Mouse (Mus musculus): ENCODE results near the gene Cracr2b. TPM values are rescaled to one million over a fixed set of nuclear protein-coding genes. Genes with fewer than 3 reads are reported as not detected.

Cracr2b gene
- polyA plus RNA-seq (2012; rRNA removed; ENCODE audit: low replicate concordance), result 47.9 and 73.5 TPM in 2 replicates

DNA sequence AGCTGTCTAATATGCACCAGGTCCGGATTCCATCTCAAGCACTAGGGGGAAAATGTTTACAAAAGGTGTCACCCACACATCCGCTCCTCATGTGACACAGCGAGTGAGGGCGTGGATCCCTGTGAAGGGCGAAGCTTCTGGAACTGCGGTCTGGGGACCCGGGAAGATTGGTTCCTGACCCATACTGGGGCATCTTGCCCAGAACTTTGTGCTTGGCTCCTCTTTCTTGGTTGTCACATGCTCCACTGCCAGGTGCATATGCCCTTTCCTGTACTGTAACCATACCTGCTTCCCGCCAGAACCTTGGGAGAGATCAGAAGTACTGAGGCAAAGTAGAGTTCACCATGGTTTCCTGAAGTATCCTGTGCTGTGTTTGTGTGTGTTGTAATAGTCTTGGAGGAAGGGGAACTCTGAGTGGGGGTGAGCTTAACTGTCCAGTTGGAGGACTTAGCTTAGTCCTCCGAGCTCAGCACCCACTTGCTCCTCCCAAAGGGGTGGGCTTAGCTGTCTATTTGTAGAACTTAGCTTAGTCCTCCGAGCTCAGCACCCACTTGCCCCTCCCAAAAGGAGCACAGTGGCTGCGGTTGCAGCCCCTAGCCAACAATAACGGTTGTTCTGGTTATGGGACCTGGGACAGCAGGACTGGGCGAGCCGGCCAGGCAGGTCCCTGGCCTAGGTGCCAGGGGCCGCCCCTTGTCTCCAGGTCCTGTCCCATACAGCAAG is at the start of gene Cracr2b:
TSS of gene Cracr2b (plus strand) at position 704 of the 723 bp plus-strand sequence.

DNA sequence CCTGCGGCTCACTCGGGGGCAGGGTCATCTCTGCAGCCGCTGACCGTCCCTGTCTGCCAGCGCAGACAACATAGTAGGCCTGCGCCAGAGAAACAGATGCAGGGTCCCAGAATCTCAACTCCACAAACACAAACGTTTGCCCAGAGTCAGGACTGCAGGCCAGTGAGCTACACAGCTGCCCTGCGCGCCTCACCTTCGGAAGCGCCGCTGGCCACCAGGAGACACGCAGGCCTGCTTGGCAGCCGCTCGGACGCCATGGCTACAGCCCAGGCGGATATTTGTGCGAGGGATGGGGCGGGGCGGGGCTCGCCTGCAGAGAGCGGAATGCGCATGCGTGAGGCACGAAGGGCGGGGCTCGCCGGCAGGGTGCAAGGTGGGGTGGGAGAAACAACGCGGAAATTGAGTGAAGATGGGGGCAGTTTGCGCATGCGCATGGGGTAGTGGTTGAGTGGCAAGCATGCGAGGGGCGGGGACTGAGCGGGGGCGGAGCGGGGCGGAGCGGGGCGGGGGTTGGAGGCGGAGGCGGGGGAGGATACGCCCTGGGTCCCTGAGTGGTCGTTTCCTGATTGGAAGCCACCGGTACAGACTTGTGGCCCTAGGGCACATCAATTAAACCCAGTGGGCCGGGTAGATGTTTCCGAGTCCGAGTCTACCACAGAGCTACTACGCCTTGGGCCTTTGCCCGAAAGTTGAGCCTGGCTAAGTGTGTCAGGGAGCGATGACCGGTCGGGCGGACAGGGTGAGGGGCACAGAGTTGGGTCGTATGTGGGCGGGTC is 46.9 kb upstream of the Cracr2b start, which contains the start of gene Gatd1:
TSS of gene Gatd1 (minus strand) at position 328 of the 776 bp plus-strand sequence.

DNA sequence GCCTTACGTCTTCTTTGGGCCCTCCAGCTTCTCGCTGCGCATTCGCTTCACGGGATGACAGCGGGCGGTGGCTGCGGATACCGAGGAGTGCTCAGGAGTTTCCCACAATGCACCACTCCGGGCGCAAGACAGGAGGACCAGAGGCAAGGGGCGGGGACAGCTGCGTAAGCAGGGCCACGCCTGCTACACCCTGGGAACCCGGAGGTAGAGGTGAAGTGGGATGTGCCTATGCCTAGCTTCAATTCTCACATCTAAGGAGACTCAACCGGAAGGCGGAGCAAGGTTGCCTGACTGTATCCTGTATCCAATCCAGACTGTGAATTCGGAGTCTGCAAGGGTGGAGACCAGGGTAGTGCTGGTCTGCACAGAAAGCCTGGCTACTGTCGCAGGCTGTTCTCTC is 31.6 kb upstream of the Cracr2b start, which contains the start of gene Cend1:
TSS of gene Cend1 (minus strand) at position 182 of the 400 bp plus-strand sequence.

DNA sequence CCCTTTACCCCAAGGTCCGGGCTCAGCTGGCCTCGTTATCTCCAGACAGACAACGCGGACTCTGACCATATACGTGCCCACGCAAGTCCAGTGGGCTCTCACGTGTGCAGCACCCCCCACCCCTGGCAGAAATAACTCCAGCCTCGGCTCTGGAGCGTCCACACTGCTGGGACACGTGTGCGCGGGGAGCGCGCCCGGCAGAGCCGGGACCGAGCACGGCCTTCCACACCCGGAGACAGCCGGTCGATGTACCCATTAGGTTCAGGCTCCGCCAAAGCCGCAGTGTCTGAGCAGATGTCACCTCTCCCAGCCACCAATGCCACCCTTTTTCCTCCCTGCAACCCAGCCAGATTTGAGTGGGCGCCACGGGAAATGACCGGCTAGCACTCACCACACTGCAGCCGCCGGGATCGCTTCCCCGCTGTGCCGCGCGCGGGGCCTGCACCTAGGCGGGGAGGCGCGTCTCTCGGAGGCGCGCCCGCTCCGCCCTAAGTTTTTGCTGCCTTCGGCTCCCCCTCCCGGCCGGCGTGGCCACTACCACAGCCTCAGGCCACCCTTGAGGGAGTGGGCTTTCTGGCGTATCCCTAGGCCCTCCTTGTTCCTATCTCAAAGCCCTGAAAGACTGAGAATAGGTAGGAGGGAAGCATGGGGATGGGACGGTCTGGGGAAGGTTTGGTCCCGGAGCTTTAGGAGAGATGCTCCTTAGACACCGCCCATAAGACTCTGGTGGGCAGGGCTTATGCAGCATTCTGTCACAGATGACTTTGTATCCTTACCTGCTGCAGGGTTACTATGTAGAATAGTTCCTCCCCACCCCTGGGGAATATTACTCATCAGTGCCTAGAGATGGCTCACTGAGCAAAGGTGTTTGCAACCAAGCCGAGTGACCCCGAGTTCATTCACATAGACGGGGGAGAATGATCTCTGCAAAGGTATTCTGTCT is 23.4 kb upstream of the Cracr2b start, which contains the start of gene Slc25a22:
TSS of gene Slc25a22 (minus strand) at position 715 of the 943 bp plus-strand sequence.

DNA sequence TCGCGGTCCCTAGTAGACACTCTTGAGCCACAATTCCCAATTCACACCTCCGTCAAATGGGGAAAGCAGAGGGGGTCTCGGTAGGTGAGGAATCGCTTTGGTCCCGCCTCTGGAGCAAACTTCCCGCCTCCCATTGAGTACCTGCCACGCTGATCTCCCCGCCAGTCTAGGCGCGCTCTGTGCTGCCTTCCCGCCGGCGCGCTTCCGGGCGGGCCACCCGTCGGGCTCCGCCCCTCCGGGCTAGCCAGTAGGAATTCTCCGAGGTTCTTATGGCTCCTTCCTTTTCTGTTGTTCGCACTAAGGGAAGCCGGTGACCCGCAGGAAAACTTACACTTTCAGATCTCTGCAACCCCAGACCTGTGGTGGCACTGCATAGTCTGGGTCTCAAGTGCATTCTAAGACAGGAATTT is 17.1 kb upstream of the Cracr2b start, which contains the start of gene Pidd1:
TSS of gene Pidd1 (minus strand) at position 198 of the 410 bp plus-strand sequence.

DNA sequence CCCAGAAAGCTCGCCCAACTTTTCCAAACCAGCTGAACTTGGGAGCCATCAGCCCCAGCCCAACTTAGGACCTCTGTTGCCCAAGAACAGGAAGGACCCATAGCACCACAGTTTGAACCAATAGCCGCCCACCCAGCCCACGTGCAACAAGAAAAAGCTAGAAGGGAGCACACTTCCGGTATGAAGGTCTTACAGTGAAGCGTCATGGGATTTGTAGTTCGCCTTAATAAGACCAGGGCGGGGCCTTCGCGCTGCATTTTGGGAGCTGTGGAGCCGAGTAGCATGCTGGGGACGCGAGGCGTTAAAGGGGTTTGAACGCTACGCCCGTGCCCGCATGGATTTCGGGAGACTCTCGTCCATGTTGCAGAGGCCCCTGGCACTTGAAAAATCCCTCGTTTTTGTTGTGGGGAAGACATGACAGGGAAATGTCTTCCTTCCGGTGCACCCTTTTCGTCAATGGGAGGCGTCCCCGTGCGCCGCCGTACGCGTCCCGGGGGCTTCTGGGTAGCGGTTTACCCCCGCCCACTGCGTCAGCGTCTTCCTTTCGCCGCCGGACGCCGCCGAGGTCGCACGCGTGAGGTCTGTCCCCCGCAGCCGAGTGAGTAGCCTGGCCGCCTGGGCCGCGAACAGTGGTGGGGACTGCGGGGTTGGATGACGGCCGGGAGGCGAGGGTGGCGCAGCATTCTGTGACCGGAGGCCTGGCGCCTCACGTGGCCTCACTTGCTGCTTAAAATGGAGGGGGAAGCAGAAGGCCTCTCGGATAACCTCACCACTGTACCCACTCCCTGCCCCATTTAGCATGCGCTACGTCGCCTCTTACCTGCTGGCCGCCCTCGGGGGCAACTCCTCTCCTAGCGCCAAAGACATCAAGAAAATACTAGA is 13.5 kb upstream of the Cracr2b start, which contains the start of gene Rplp2:
TSS of gene Rplp2 (plus strand) at position 261 of the 882 bp plus-strand sequence.

DNA sequence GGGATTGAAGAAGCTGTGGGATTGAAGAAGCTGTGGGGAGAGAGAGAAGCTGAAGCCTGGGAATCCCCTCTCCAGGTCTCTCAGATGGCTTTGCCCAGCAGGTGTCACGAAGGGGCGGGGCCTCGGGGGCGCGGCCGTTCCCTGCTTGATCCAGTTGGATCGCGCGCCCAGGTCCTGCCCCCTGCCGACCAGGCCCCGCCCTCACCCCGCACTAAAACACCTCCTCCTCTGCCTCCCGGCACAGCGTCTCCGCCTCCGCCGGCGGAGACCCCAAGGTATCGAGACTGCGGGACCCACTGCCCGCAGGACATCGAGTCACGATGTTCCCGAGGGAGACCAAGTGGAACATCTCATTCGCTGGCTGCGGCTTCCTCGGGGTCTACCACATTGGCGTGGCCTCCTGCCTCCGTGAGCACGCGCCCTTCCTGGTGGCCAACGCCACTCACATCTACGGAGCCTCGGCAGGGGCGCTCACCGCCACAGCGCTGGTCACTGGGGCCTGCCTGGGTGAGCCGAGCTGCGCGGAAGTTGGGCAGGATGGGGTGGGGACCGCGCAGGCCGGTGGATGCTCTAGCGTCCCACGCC is 5.8 kb upstream of the Cracr2b start, which contains the start of gene Pnpla2:
TSS of gene Pnpla2 (plus strand) at position 232 of the 585 bp plus-strand sequence.

DNA sequence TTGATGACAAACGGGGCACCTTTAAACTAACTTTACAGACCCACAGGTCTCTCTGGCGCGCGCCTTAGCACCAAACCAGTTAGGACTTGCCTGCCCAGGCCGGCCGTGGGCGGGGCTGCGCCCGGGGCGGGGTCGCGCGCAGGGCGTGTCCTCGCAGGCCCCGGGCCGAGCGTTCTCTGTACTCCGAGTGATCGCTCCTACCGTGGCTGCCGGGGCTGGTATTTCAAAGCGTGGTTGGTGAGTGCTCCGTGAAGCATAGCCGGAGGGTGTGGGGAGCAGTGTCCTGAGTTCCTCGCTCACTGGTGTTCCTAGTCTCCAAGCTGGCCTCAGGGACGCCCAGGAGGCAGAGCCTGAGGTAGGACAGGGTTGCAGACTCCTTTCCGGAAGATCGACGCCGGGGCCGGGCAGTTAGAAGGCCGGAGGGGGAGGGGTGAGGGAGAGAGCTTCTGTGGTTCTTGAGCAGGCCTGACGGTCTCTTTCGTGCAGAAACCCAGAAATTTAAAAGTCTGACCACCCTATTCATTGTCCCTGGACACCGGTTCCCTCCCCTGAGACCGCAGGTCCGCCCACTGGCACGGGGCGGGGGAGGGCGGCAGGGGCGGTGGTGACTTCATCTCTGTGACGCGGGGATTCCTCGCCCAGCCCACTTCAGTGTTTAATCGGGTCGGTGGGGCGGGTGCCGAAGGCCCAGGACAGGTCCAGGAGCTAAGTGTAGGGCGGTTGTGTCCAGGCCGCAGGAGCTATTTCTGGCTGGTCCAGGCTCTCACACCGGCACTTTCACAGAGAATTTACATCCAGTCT is 6.5 kb downstream of the Cracr2b start, which contains the start of gene Cd151:
TSS of gene Cd151 (plus strand) at position 163 of the 801 bp plus-strand sequence.

DNA sequence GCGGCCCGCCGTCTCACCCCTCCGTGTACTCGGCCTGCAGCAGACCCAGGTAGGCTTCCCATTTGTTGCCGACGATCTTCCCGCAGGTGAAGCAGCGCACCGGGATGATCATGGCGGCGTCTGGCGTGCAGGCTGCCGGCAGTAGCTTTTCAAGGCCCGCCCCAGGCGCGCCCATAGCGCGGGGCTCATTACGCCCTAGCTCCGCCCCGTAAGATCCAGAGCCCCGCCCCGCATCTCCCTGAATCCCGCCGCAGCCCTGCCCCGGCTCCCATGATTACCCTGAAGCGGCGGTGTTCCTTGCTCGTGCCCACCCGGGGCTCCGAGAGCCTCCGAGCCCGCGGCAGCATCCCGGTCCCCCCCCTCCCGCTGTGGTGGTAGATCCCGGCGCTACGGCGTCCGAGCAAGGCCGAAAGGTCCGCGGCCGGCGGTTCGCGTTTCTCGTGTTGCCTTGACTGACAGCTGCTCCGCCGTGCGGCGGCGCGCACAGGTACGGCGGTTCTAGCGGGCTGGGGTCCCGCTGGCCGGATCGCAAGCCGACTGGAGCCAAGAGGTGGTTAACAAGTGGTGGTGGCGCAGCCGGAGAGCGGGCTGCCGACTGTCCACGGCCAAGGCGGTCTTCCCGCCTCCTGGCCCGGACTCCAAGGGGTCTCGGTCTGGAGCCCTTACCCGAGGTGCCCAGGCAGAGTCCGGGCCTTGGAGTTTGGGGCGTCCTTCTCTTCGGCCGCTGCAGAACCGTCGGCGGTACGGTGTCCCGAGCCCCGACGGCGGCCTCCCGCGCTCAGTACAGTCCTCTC is 14.3 kb downstream of the Cracr2b start, which contains the start of the genes Polr2l and Tspan4:
TSS of gene Polr2l (minus strand) at position 122 of the 794 bp plus-strand sequence.
TSS of gene Tspan4 (plus strand) at position 230 of the 794 bp plus-strand sequence.

Other genes with a start within 250 kb of the Cracr2b start
- 9.3 and 10.1 TPM in 2 replicates for gene Lmntd2, start 247.0 kb upstream of the Cracr2b start, polyA plus RNA-seq (2012; rRNA removed; ENCODE audit: low replicate concordance)
- 141 and 227 TPM in 2 replicates for gene Rassf7, start 245.2 kb upstream of the Cracr2b start, polyA plus RNA-seq (2012; rRNA removed; ENCODE audit: low replicate concordance)
- 28.2 and 33.6 TPM in 2 replicates for gene Phrf1, start 232.3 kb upstream of the Cracr2b start, polyA plus RNA-seq (2012; rRNA removed; ENCODE audit: low replicate concordance)
- 130 and 684 TPM in 2 replicates for gene Irf7, start 194.6 kb upstream of the Cracr2b start, polyA plus RNA-seq (2012; rRNA removed; ENCODE audit: low replicate concordance)
- 584 and 1,633 TPM in 2 replicates for gene Cdhr5, start 184.3 kb upstream of the Cracr2b start, polyA plus RNA-seq (2012; rRNA removed; ENCODE audit: low replicate concordance)
- gene Sct, start 182.0 kb upstream of the Cracr2b start, polyA plus RNA-seq (2012; rRNA removed; ENCODE audit: low replicate concordance), result 313 and 900 TPM in 2 replicates
- 0.08 and 0.33 TPM in 2 replicates for gene Drd4, start 169.1 kb upstream of the Cracr2b start, polyA plus RNA-seq (2012; rRNA removed; ENCODE audit: low replicate concordance)
- 25.6 and 42.3 TPM in 2 replicates for gene Deaf1, start 133.4 kb upstream of the Cracr2b start, polyA plus RNA-seq (2012; rRNA removed; ENCODE audit: low replicate concordance)
- gene Tmem80, start 133.4 kb upstream of the Cracr2b start, polyA plus RNA-seq (2012; rRNA removed; ENCODE audit: low replicate concordance), result 17.7 and 21.9 TPM in 2 replicates
- gene Eps8l2, start 122.2 kb upstream of the Cracr2b start, polyA plus RNA-seq (2012; rRNA removed; ENCODE audit: low replicate concordance), result 289 and 479 TPM in 2 replicates
- gene Taldo1, start 68.9 kb upstream of the Cracr2b start, polyA plus RNA-seq (2012; rRNA removed; ENCODE audit: low replicate concordance), result 174 and 342 TPM in 2 replicates
- gene Gatd1, start 47.0 kb upstream of the Cracr2b start, polyA plus RNA-seq (2012; rRNA removed; ENCODE audit: low replicate concordance), result 22.6 and 44.4 TPM in 2 replicates
- gene Cend1, start 31.6 kb upstream of the Cracr2b start, polyA plus RNA-seq (2012; rRNA removed; ENCODE audit: low replicate concordance), result 1.1 TPM in 2 replicates
- 93.2 and 420 TPM in 2 replicates for gene Slc25a22, start 23.2 kb upstream of the Cracr2b start, polyA plus RNA-seq (2012; rRNA removed; ENCODE audit: low replicate concordance)
- gene Pidd1, start 17.1 kb upstream of the Cracr2b start, polyA plus RNA-seq (2012; rRNA removed; ENCODE audit: low replicate concordance), result 9.0 and 12.6 TPM in 2 replicates
- 246 and 380 TPM in 2 replicates for gene Rplp2, start 13.7 kb upstream of the Cracr2b start, polyA plus RNA-seq (2012; rRNA removed; ENCODE audit: low replicate concordance)
- 208 and 377 TPM in 2 replicates for gene Pnpla2, start 5.9 kb upstream of the Cracr2b start, polyA plus RNA-seq (2012; rRNA removed; ENCODE audit: low replicate concordance)
- 213 and 344 TPM in 2 replicates for gene Cd151, start 6.3 kb downstream of the Cracr2b start, polyA plus RNA-seq (2012; rRNA removed; ENCODE audit: low replicate concordance)
- gene Polr2l, start 14.0 kb downstream of the Cracr2b start, polyA plus RNA-seq (2012; rRNA removed; ENCODE audit: low replicate concordance), result 19.2 and 22.7 TPM in 2 replicates
- 22.4 and 25.5 TPM in 2 replicates for gene Tspan4, start 14.1 kb downstream of the Cracr2b start, polyA plus RNA-seq (2012; rRNA removed; ENCODE audit: low replicate concordance)
- 38.8 and 40.9 TPM in 2 replicates for gene Chid1, start 78.8 kb downstream of the Cracr2b start, polyA plus RNA-seq (2012; rRNA removed; ENCODE audit: low replicate concordance)
- gene Ap2a2, start 101.1 kb downstream of the Cracr2b start, polyA plus RNA-seq (2012; rRNA removed; ENCODE audit: low replicate concordance), result 57.1 and 96.3 TPM in 2 replicates
- 2.0 and 1,221 TPM in 2 replicates for gene Muc6, start 194.2 kb downstream of the Cracr2b start, polyA plus RNA-seq (2012; rRNA removed; ENCODE audit: low replicate concordance)
- gene Muc2, start 229.2 kb downstream of the Cracr2b start, polyA plus RNA-seq (2012; rRNA removed; ENCODE audit: low replicate concordance), result 504 and 1,367 TPM in 2 replicates

Measured in duodenum, adult 2 months (tissue).